Mouse (Mus musculus): ENCODE data around the gene Pde4c.

DNA sequence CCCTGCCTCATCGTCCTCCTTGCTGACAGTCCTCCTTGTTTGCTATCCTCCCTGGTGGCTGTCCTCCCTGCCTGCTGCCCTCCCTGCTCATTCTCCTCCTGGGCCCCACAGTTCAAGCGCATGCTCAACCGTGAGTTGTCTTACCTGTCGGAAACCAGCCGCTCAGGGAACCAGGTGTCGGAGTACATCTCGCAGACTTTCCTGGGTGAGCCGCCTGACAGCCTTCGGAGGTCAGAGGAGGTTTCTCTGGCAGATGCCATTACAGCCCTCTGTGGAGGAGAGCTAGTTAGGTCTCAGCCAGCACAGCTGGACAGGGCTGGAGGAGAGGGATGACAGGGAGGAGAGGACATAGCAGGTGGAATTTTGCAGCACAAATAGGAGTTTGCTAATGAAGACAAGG is 23.2 kb downstream of the Pde4c start:
- no peak for TF ChIP-seq CTCF (IDR thresholded peaks at IDR 0.05; ENCODE audit: borderline replicate concordance, control insufficient read depth, extremely low read depth, insufficient read depth, low read length, poor library complexity)
- TF ChIP-seq POLR2A (IDR thresholded peaks at IDR 0.05; ENCODE audit: control insufficient read depth, extremely low read depth, insufficient read depth, low read length, poor library complexity) = no peak
